Mouse (Mus musculus) left cerebral cortex, postnatal 36 days (tissue): Measurements from ENCODE around the gene Ap5b1. TPM values are rescaled to one million over a fixed set of nuclear protein-coding genes. Genes with fewer than 3 reads are reported as not detected.

Experiments used
- DNase-seq, 2 experiments: peaks; one replicate each; pipeline ENCODE4 v3.0.0; 2021 to 2022; ENCODE audit warnings: low spot score in 2 of 2, mixed read lengths in 1 of 2
- intact Hi-C: fragments of 180-260 bp; cut with DNase I; formaldehyde crosslinking; loops from one replicate; pipeline ENCODE4 v1.15.1; 2025
- total RNA-seq, 2 experiments: library from RNA; stranded (reverse); gene quantifications; 2 replicates each; pipeline ENCODE4 v1.2.3; 2021

Ap5b1 gene
- total RNA-seq, 2 experiments from 2014 or later: 6.6 to 7.3 TPM

DNA sequence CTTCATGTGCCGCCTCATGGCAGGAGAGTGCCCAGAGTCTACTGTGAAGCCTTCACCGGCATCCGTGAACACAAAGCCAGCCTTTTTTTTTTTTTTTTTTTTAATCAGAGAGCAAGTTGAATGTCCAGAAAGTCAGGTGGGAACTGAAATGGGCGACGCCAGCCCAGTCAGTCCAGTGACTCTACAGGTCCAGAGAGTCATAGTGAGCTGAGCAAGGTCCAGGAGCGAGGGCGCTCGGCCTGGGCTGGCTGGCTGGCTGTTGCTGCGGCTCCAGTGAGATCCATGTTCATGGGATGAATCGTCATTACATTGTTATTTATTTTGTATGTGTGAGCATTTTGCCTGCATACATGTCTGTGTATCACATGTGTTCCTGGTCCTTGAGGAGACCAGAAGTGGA lies 5.0 kb upstream of the Ap5b1 start:
- no peak for DNase-seq
- intact Hi-C loops: no loop called here

- intact Hi-C loops: loop anchor here (5.0 kb wide), 1 partner anchor 71 kb away; the partner anchor contains the start of gene Rela
- DNase-seq: no peak
Observed at GRCm38 (mm10) chr19:5566316-5566715, 1.5 kb upstream of the Ap5b1 start.

DNA sequence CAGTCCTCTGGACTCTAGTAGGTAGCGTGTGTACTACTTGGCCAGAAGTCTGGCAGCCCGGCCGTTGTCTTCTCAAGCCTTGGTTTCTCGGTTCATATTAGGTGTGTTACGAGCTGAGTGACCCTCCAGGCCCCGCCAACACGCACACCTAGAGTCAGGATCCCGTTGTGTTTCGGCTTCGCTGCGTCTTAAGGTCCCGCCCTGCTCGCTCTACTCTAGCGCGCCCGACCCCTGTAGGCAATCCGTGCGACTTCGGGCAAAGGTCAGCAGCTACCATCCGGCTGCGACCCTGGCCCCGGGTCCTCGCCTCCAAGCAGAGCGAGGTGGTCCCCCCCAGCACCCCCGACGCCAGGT lies 668 bp upstream of the Ap5b1 start:
- DNase-seq: no peak
- intact Hi-C loops: loop anchor here (1.0 to 5.0 kb wide), 2 partner anchors 38 to 70 kb away; partner anchors contain the start of gene Rela

- peak; percentile 71 to 78 for DNase-seq
- intact Hi-C loops: loop anchor here (5.0 kb wide), 1 partner anchor 69 kb away; the partner anchor contains the start of gene Rela
Observed at GRCm38 (mm10) chr19:5568470-5569140, 780 bp downstream of the Ap5b1 start.

DNA sequence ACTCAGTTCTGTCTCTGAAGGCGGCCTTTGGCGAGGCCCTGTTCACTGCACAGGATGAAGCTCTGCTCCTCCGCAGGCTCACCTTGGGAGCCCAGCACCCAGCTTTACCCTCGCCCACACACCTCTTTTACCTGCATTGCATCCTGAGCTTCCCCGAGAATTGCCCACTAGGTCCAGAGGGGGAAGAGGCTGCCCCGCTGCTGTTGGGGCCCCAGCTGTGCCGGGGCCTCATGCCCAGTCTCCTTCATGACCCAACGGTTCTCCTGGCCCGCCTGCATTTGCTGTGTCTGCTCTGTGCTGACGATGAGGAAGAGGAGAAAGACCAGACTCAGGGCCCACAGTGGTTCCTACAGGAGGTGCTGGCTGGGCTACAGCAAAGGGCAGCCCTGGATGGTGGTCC lies 1.7 kb downstream of the Ap5b1 start:
- intact Hi-C loops: loop anchor here (5.0 kb wide), 1 partner anchor 68 kb away; the partner anchor contains the start of gene Rela
- no peak for DNase-seq

DNA sequence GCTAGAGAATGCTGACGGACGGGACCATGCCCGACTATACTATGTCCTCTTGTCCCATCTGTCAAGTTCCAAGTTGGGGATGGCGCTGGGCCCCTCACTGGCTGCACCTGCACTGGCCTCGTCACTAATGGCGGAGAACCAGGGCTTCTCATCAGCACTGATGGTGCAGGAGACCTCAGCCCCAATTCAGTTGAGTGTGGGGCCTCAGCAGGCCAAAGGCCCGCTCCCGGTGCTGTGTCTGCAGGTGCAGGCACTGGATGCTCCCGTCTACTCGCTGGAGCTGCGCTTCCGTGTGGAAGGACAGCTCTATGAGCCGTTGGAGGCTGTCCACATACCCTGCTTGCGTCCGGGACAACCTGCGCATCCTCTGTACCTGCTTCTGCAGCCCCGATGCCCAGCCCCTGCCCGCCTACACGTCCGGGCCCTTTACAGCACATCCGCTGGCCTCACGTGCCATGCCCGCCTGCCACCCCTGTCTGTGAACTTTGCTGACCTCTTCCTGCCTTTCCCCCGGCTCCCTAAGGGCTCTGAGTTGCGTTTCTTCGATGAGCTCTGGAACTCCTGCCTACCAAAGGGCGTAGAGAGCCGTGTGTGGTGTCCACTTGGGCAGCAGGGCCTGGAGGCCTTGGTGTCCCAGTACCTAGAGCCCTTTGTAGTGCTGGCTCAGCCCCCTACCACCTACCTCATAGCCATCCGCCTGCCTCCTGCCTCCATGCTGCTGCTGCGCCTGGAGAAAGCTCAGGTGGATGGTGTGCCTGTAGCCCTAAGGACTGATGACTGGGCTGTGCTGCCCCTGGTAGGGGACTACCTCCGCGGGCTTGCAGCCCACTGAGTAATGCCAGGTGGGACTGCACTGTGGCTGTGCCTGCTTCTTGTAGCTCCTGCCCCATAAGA lies 2.8 kb downstream of the Ap5b1 start:
- intact Hi-C loops: no loop called here
- DNase-seq: no peak

GRCm38 (mm10) chr19:5571831-5572230 lies 4.0 kb downstream of the Ap5b1 start:
- intact Hi-C loops: no loop called here
- DNase-seq: no peak

DNA sequence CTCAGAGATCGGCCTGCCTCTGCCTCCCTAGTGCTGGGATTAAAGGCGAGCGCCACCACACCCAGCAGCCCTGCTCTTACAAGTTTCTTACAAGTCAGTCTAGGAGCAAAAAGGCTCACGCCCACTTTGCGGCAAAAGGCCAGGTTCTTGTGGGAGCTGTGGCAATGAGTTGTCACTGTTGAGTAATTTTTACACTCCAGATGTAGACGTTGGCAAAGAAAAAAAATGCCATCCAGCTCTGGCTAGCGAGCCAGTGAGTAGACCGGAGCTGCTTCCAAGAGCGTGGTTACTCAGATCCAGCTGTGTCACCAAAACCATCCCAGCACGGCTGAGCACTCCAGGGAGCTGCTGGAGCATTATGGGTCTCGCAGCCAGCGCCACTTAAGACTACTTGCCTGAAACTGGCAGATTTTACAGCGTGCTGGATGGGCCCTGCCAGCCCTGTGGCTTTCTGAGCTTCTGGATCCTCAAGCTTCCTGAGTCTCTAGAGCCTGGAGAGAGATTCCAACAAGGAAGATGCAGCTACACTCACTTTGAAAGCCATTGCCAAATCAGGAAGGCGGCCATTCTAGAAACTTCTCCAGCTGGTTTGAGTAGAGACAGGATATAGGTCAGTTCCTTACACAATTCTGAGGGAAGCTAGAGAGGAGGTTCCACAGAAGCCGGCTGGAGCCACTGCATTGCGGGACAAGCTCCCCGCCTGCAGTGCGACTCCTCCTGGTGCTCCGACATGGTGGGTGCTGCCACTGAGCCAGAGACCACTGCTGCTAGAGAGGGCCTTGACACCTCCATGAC lies 4.7 kb downstream of the Ap5b1 start:
- DNase-seq: peak; percentile 67 to 73
- intact Hi-C loops: no loop called here

DNA sequence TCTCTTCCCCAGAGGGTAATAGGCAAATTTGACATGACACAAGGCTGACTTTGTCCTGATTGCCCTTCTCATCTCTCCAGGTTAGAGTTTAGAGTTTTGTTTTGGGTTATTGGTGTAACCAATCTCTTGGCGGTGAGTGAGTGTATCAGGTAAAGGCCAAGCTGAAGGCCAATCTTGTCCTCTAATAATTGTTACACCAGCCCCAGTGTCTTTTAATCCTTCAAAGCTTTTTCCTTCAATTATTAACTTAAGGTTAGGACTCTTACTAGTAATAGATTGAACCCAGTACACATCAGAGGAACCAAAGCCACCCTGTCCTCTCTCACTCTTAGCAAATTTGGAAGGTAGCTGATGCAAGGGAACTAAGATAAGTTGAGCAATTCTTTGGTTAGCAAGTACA lies 7.5 kb downstream of the Ap5b1 start:
- no peak for DNase-seq
- intact Hi-C loops: no loop called here

DNA sequence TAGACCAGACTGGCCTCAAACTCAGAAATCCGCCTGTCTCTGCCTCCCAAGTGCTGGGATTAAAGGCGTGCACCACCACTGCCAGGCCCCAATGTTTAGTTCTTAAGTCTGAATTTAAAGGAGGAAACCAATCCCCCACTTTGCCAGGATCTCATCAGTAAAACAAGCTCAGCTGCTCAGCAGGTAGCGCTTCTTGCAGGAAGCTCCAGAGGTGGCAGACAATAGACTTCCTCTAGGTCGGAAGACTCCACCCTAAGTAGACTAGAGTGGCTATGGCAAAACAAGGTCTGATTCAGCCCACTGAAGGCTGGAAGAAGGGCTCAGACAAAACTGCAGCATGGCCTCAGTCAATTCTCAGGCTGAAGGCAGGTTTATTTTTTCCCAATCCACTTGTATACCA lies 12.1 kb downstream of the Ap5b1 start:
- no peak for DNase-seq
- intact Hi-C loops: loop anchor here (5.0 kb wide), 1 partner anchor 42 kb away; no protein-coding TSS in a partner anchor

DNA sequence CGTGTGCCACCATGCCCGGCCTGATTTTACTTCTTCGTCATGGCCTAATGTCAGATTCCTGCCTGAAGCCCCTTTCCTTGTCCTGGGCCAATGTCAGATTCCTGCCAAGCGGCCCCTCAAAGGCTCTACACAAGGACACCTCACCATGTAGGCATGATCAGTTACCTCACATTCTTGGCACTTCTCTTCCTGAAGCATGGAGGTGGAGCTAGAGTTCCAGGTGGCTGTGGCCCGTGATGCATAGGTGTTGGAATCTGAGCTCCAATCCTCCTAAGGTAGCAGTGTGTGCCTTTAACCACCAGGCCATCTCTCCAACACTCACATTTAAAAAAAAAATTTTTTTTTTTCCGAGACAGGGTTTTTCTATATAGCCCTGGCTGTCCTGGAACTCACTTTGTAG lies 13.0 kb downstream of the Ap5b1 start:
- intact Hi-C loops: loop anchor here (5.0 kb wide), 1 partner anchor 42 kb away; no protein-coding TSS in a partner anchor

GRCm38 (mm10) chr19:5581995-5582394 lies 14.2 kb downstream of the Ap5b1 start:
- no peak for DNase-seq
- intact Hi-C loops: loop anchor here (5.0 kb wide), 1 partner anchor 40 kb away; no protein-coding TSS in a partner anchor

More for the DNA sequence above, 13.0 kb downstream of the Ap5b1 start:
- DNase-seq: no peak

- intact Hi-C loops: no loop called here
- DNase-seq: no peak
Observed at GRCm38 (mm10) chr19:5589159-5589558, 21.3 kb downstream of the Ap5b1 start.

DNA sequence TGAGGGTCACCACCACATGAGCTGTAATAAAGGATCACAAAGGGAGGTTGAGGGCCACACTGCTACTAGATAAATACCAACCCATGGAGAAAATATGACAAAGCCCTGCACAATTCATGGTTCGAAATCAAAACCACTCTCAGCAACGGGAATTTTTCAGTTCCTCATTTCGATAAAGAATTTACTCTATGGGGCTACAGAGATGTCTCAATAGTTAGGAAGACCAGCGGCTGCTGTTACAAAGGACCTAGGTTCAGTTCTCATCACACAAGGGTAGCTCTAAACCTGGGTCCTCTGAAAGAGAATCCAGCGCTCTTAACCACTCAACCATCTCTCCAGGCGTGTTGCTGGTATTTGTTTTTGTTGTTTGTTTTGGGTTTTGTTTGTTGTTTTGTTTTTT lies 24.1 kb downstream of the Ap5b1 start:
- no peak for DNase-seq
- intact Hi-C loops: no loop called here

- intact Hi-C loops: no loop called here
Observed at GRCm38 (mm10) chr19:5599224-5599623, 31.4 kb downstream of the Ap5b1 start.

DNA sequence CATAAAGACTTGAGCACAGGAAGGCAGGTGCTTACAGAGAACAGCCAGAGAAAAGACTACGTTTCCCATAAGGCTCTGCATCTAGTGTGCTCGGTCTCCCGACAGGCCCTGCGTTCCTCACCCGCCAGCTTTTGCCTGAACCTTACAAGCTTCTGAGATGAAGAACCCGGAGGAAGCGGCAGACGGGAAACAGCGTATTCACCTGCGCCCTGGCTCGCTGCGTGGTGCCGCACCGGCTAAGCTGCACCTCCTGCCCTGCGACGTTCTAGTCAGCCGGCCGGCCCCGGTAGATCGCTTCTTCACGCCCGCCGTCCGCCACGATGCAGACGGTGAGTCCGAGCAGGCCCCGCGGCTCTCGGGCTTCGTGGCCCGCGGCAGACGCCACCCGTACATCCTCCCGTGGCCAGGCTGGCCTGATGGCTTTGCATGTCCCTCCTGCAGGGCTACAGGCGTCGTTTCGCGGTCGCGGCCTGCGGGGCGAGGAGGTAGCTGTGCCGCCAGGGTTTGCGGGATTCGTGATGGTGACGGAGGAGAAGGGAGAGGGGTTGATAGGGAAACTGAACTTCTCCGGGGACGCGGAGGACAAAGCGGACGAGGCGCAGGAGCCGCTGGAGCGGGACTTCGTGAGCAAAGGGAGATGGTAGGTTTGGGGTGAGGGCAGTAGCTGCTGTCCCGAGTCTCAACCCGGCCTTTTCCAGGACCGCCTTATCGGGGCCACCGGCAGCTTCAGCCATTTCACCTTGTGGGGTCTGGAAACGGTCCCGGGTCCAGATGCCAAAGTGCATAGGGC lies 34.1 kb downstream of the Ap5b1 start, which contains the start of gene Rnaseh2c:
TSS of gene Rnaseh2c (plus strand) at position 122 of the 790 bp plus-strand sequence.
- DNase-seq: peak; percentile 81 to 84
- intact Hi-C loops: no loop called here

More at GRCm38 (mm10) chr19:5599224-5599623, 31.4 kb downstream of the Ap5b1 start:
- no peak for DNase-seq

DNA sequence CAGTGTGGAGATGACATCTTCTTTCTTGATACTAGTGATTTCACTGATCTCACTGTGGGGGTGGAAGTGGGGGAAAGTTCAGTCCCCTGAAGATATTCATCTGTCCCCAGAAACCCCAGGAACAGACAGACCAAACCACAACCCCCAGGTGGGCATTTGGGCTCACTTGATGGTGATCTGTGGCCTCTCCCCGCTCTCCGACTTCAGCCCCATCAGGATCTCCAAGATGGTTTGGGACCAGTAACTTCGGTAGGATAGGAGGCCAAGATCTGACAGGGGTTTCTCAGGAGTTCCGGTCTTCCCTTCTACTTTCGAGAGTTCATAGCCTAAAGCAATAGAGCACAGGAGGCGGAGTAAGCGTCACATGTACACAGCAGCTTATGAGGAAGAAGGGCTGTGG lies 35.8 kb downstream of the Ap5b1 start:
- intact Hi-C loops: no loop called here
- DNase-seq: no peak

DNA sequence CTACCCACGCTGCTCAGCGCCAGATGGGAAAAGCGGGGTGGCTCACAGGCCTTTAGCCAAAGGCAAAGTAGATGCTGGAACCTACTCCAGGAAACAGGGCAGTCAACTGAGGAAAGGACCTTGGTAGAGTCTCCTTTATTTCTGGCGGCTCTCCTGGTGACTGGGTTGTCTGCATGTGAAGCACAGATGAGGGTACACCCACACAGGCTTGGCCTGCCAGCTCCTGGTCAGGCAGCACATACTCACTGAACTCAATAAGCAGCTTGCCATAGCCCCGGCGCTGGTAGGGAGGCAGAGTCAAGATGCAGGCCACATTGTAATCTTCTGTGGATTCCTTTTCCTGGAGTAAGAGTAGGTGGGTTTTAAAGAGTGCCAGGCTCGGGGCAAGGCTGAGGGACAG lies 37.3 kb downstream of the Ap5b1 start:
- intact Hi-C loops: loop anchor here (5.0 kb wide), 1 partner anchor 42 kb away; no protein-coding TSS in a partner anchor
- DNase-seq: peak; percentile 16 to 41

DNA sequence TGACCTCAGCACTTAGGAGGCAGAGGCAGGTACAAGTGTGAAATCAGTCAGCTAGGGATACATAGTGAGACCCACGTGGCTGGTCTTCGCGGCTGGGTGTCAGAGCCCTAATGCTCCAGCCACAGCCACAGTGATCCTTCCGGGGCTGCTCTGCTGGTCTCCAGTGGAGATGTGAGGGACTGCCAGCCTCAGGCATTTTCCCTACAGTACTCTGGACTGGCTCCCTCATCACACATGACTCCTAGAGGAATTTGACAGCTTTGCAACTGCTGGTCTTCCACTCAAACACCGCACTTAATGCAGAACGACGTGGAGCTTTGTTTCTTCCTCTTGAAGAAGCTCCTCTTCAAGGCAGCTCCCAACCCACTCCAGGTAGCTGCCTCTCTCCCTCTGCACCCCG lies 38.4 kb downstream of the Ap5b1 start:
- DNase-seq: no peak
- intact Hi-C loops: loop anchor here (5.0 kb wide), 1 partner anchor 41 kb away; no protein-coding TSS in a partner anchor
